Mouse (Mus musculus) intestine, embryonic 16.5 days (tissue): ENCODE data around the gene Zbed6. TPM values are rescaled to one million over a fixed set of nuclear protein-coding genes. Genes with fewer than 3 reads are reported as not detected.
A peak's percentile ranks its signal among the peaks of the same experiment; 100 is the strongest.

Experiments used
- ATAC-seq: fragments of 200-750 bp; cut with Nextera tagmentation; 2 replicates; pipeline ENCODE4 v1.8.0; 2017; ENCODE audit warnings: moderate TSS enrichment, moderate library complexity
- H3K27ac ChIP-seq: fragments of 300-500 bp; sonication (generic); 2 replicates; pipeline ENCODE4 v1.5.1; 2014; ENCODE audit warnings: mild to moderate bottlenecking, low read length
- H3K27me3 ChIP-seq: fragments of 300-500 bp; sonication (generic); replicated peaks from 2 replicates; pipeline ENCODE4 v1.6.1; 2014; ENCODE audit warnings: low read length, control low read depth, mixed read lengths; ENCODE audit not compliant: control insufficient read depth, insufficient read depth
- H3K36me3 ChIP-seq: fragments of 300-500 bp; sonication (generic); 2 replicates; pipeline ENCODE4 v1.6.1; 2014; ENCODE audit warnings: low read length, control low read depth; ENCODE audit not compliant: control insufficient read depth, insufficient read depth
- H3K4me1 ChIP-seq: fragments of 300-500 bp; sonication (generic); 2 replicates; pipeline ENCODE4 v1.6.1; 2014; ENCODE audit warnings: low read length, control low read depth, mixed read lengths; ENCODE audit not compliant: control insufficient read depth, insufficient read depth
- H3K4me2 ChIP-seq: fragments of 300-500 bp; sonication (generic); 2 replicates; pipeline ENCODE4 v1.6.1; 2014; ENCODE audit warnings: low read depth, low read length, control low read depth
- H3K4me3 ChIP-seq: fragments of 300-500 bp; sonication (generic); 2 replicates; pipeline ENCODE4 v1.5.1; 2014; ENCODE audit warnings: mild to moderate bottlenecking, low read length
- H3K9ac ChIP-seq: fragments of 300-500 bp; sonication (generic); 2 replicates; pipeline ENCODE4 v1.6.1; 2014; ENCODE audit warnings: low read depth, low read length
- H3K9me3 ChIP-seq: fragments of 300-500 bp; sonication (generic); 2 replicates; pipeline ENCODE4 v1.6.1; 2016; ENCODE audit warnings: low read length, control low read depth; ENCODE audit not compliant: control insufficient read depth
- WGBS: fragments of 180-500 bp; shearing (Covaris S2); extraction: QIAGEN DNeasy Blood & Tissue Kit; methylation state at CpG from one replicate; pipeline ENCODE4 v1.1.7; 2014; 5-methylcytosine and 5-hydroxymethylcytosine counted together
- polyA plus RNA-seq: library from polyadenylated mRNA; unstranded; fragments of >200 nt; fragmentation: Nextera tagmentation; extraction: Ambion mirVana; gene quantifications from 2 replicates; pipeline ENCODE4 v1.2.1, GENCODE M21; 2015

Zbed6 gene
- polyA plus RNA-seq, 1 experiment from 2014 or later: not detected

DNA sequence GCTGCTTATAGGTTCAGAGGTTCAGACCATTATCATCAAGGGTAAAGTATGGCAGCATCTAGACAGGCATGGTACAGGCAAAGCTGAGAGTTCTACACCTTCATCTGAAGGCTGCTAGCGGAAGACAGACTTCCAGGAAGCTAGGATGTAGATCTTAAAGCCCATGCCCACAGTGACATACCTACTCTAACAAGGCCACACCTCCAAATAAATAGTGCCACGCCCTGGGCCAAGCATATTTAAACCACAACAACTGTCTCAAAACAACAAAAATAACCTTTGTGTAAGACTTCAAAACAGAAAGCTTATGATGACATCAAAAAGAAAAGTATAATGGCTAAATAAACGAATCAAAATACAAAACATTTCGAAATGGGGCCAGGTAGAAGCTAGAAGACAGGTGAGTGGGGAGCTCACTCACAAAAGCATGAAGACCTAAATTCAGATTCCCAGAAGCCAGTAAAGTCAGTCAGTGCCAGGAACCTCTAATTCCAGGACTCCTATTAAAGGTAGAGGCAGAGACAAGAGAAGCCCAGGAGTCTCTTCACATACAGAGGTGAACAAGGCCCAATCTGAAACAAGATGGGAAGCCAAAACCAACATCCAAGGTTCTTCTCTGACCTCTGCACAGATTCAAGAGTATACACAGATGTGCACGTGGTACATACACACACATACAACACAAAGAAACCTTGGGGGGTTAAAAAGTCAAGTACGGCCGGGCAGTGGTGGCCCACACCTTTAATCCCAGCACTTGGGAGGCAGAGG is 10.2 kb downstream of the Zbed6 start:
- Histone ChIP-seq H3K4me1 (0 out of 2 replicates have a peak, but pooled peaks cover 2% of the 10 kb centered on the region), H3K4me2 (no peak overlapping the region), H3K27me3 (no peaks in the 10 kb centered on the region), H3K9ac (no peak overlapping the region), H3K36me3 (peaks cover 10% of the 10 kb centered on the region; the same call in 1 of the 2 replicates), H3K4me3 (no peak overlapping the region), H3K9me3 (no peaks in the 10 kb centered on the region), H3K27ac (no peak overlapping the region)
- WGBS: 93% methylated on average over 7 of the region's 7 CpGs
- ATAC-seq: no peak

DNA sequence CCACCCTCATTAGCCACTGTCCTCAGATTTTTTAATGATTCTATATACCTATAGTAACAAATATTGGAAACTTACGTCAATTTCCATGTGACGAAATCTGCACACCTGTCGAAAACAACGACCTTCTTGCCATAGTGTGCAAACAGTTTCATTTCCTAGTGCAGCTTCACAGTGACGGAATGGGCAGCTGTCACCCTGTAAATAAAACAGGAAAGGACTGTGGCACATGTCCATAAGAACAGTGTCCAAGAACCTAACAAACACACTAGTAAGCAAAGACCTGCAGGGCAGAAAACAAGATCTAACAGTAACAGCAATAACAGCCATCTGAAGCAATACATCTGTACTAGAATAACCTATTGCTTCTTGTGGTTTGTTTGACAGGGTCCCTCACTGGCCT is 15.0 kb downstream of the Zbed6 start:
- H3K9me3 ChIP-seq: no peaks in the 10 kb centered on the region
- no peak for ATAC-seq
- H3K4me2 ChIP-seq: no peak overlapping the region
- H3K9ac ChIP-seq: no peak overlapping the region
- no peaks in the 10 kb centered on the region for H3K4me1 ChIP-seq
- H3K36me3 ChIP-seq: peaks cover 14% of the 10 kb centered on the region; the same call in 1 of the 2 replicates
- H3K27me3 ChIP-seq: no peaks in the 10 kb centered on the region
- no peak overlapping the region for H3K27ac ChIP-seq
- 90% methylated on average over 5 of the region's 5 CpGs for WGBS
- H3K4me3 ChIP-seq: no peak overlapping the region

DNA sequence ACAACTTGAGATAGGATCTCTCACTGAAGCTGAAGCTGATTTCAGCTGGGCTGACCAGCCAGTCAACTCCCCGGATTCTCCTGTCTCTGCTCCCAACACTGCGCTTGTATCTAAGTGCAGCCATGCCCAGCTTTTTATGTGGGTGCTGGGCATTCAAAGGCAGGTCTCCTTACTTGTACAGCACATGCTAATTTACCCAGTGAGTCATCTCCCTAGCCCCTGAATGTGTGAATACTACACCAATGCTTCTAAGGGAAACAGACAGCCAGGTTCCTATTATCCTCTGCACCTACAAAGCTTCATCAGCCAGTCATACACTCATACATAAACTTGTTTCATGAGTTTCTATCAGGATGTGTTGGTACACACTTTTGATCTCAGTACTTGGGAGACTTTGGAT is 19.5 kb downstream of the Zbed6 start:
- Histone ChIP-seq H3K4me2 (no peak overlapping the region), H3K9me3 (no peaks in the 10 kb centered on the region), H3K4me3 (no peak overlapping the region), H3K4me1 (no peaks in the 10 kb centered on the region), H3K27ac (no peak overlapping the region), H3K27me3 (no peaks in the 10 kb centered on the region), H3K36me3 (peaks cover 22% of the 10 kb centered on the region), H3K9ac (no peak overlapping the region)
- ATAC-seq: no peak
- WGBS: 85% methylated on average over 2 of the region's 2 CpGs

DNA sequence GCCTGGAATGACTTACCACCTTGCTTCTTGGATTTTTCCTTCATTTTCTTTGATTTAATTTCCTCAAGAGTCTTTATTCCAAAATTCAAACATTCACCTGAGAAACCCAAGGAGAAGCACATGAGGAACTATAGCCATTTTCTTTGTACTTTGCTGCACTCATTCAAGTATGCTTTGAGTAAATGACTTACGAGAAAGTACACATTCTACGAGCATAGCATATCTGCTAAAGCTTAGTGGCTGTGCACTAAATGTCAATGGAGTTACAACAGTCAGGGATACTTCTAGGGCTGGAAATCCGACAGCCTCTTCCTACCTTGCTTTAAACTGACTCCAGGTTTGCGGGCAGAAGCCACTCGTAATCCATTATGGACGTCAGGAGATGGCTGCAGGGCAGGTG is 22.2 kb downstream of the Zbed6 start:
- ATAC-seq: no peak
- Histone ChIP-seq H3K4me1 (no peaks in the 10 kb centered on the region), H3K4me3 (no peak overlapping the region), H3K27me3 (no peaks in the 10 kb centered on the region), H3K9ac (no peak overlapping the region), H3K9me3 (no peaks in the 10 kb centered on the region), H3K27ac (no peak overlapping the region), H3K4me2 (no peak overlapping the region), H3K36me3 (peaks cover 20% of the 10 kb centered on the region)
- WGBS: 85% methylated on average over 6 of the region's 6 CpGs

DNA sequence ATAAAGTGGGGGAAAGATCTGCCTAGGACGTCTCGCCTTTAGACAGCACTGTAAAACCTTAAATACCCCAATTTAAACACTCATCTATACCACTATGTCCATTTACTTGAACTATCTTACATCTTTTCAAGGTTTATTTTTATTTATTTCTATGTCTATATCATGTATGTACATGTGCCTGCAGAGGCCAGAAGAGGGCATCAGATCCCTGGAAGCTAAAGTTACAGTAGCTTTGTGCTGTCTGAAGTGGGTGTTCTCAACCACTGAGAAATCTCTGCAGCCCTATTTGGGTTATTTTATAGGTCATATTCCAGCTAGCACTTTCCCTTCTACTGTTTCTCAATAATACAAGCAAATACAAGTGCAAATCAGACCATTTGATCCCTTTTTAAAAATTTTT is 28.5 kb downstream of the Zbed6 start:
- Histone ChIP-seq H3K27ac (no peak overlapping the region), H3K4me1 (no peaks in the 10 kb centered on the region), H3K27me3 (no peaks in the 10 kb centered on the region), H3K9ac (no peak overlapping the region), H3K36me3 (peaks cover 12% of the 10 kb centered on the region), H3K4me2 (no peak overlapping the region), H3K4me3 (no peak overlapping the region), H3K9me3 (no peaks in the 10 kb centered on the region)
- ATAC-seq: no peak
- 88% methylated on average over 2 of the region's 2 CpGs for WGBS

DNA sequence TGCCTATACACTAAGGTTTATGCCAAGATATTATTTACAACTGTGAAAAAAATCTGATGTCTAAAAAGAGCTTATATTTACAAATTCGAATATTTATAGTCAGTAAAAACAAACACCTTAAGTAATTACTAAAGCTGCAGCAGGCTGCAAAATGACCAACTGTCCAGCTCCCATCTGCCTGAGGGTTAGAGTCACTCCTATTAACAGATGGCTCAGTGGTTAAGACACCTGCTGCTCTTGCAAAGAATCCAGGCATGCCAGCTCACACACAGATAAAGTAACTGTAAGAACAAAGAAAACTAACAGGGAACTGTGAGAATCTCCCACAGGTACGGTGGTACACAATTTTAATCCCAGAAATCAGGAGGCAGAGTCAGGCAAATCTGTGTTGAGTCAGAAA is 35.6 kb downstream of the Zbed6 start:
- Histone ChIP-seq H3K4me3 (no peak overlapping the region), H3K9ac (no peak overlapping the region), H3K9me3 (no peaks in the 10 kb centered on the region), H3K4me2 (no peak overlapping the region), H3K27me3 (no peaks in the 10 kb centered on the region), H3K36me3 (peaks cover 28% of the 10 kb centered on the region), H3K4me1 (no peaks in the 10 kb centered on the region), H3K27ac (no peak overlapping the region)
- ATAC-seq: no peak
- WGBS: 75% methylated on average over 2 of the region's 2 CpGs

DNA sequence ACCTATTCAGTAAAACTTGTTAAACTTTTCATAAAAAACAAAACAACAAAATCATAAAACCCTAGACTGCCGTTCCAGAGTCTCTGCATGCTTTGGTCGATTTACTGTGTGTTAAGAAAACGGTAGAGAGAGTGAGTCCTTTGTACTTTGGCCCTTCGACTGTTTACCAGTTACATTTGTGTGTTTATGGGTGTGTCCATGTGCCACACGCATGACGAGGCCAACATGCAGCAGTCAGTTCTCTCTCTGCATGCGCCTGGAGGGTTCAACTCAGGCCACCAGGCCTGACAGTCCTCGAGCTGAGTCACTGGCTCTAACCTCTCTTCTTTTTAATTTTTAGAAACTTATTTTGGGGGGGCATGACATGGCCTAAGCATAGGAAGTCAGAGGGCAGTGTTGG is 42.4 kb downstream of the Zbed6 start:
- ATAC-seq: peak; percentile 71
- Histone ChIP-seq H3K4me3 (no peak overlapping the region), H3K4me1 (no peaks in the 10 kb centered on the region), H3K27me3 (no peaks in the 10 kb centered on the region), H3K9me3 (no peaks in the 10 kb centered on the region), H3K9ac (no peak overlapping the region), H3K27ac (no peak overlapping the region), H3K4me2 (no peak overlapping the region), H3K36me3 (peaks cover 15% of the 10 kb centered on the region)
- WGBS: 61% methylated on average over 8 of the region's 8 CpGs

DNA sequence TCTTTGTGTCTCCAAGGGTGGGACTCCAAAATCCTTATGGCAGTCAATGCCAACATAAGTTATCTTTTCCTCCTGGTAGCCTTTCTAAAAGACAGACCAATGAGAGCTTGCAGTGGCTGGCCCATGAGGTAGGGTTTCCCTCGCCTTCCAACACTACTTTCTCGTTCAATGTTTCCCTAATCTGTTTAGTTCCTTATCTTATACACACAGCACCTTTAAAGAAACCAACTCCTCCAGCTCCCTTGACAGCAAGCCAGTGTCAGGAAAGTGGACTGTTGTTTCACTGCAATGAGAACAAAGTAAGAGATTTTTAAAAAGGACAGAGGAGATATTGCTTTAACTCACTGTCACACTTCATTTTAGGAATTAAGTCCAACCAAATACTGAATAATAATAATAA is 42.8 kb downstream of the Zbed6 start:
- H3K27ac ChIP-seq: no peak overlapping the region
- no peaks in the 10 kb centered on the region for H3K27me3 ChIP-seq
- H3K4me3 ChIP-seq: no peak overlapping the region
- peaks cover 14% of the 10 kb centered on the region for H3K36me3 ChIP-seq
- H3K9me3 ChIP-seq: no peaks in the 10 kb centered on the region
- WGBS: 42% methylated on average over 2 of the region's 2 CpGs
- no peaks in the 10 kb centered on the region for H3K4me1 ChIP-seq
- peak; percentile 29; the same call in 1 of the 2 replicates for ATAC-seq
- no peak overlapping the region for H3K4me2 ChIP-seq
- no peak overlapping the region for H3K9ac ChIP-seq

DNA sequence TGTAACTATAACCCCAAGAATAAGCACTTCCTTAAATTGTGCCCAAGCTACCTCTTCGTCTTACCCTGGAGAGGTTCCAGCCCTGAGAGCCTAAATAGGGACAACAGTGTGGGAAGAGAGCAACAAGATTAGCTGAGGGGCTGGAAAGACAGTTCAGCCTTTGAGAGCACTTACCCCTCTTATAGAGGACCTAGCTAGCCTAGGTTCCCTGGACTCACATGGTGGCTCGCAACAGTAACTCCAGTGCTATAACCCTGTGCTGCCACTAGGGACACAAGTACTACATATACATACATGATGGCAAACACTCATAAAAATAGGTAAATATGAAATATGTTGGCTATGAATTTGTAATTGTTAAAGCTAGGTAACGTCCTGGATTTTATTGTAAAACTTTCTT is 46.9 kb downstream of the Zbed6 start:
- Histone ChIP-seq H3K9me3 (no peaks in the 10 kb centered on the region), H3K4me2 (no peak overlapping the region), H3K27me3 (no peaks in the 10 kb centered on the region), H3K9ac (no peak overlapping the region), H3K27ac (no peak overlapping the region), H3K4me1 (peaks cover 6% of the 10 kb centered on the region; the same call in 1 of the 2 replicates), H3K4me3 (no peak overlapping the region), H3K36me3 (no peaks in the 10 kb centered on the region; the same call in 1 of the 2 replicates)
- ATAC-seq: no peak
- WGBS: 82% methylated on average over 3 of the region's 3 CpGs

DNA sequence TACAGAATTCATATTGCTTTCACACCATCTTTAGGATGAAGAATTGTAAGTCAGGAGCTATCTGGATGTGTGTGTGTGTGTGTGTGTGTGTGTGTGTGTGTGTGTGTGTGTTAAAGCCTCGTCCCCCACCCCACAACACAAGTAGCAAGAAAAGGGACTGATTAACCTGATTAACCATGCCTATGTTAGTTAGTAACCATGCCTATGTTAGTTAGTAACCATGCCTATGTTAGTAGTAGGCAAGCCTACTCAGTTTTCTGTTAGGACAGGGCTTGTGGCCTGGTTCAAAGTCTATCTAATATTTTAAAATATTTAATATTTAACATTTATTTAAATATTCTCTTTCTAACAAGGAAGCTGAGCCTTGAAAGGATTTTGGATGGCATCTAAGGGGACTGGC is 49.2 kb downstream of the Zbed6 start:
- H3K4me1 ChIP-seq: peaks cover 8% of the 10 kb centered on the region; the same call in 1 of the 2 replicates
- H3K4me3 ChIP-seq: no peak overlapping the region
- 0 out of 2 replicates have a peak, but pooled peaks cover 2% of the 10 kb centered on the region for H3K36me3 ChIP-seq
- no peak overlapping the region for H3K4me2 ChIP-seq
- WGBS: 77% methylated on average over 1 of the region's 1 CpGs
- H3K27ac ChIP-seq: no peak overlapping the region
- no peak overlapping the region for H3K9ac ChIP-seq
- H3K9me3 ChIP-seq: no peaks in the 10 kb centered on the region
- H3K27me3 ChIP-seq: no peaks in the 10 kb centered on the region
- no peak for ATAC-seq
